Mouse (Mus musculus): ENCODE results near the gene Rtp2. TPM values are rescaled to one million over a fixed set of nuclear protein-coding genes. Genes with fewer than 3 reads are reported as not detected.

Gene Rtp2
- polyA plus RNA-seq, 1 experiment = 0.01 TPM

DNA sequence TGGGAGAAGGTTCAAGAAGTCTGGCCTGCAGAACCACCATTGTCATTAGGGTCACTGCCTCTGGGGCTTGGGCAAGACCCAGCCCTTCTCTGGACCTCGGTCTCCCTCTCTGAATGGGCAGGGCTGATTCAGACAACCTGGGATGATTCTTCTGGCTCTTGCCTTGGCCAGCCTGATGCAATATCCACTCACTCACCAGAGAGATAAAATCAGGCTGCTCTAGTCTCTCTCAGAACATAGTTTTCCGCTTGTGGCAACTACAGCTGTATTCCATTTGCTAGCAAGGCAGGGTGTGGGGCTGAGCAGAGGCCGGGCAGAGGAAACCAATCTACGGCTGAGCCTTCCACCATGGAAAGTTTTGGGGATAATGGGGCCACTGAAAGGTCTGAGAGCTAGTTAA lies 36.7 kb upstream of the Rtp2 start:
- no peaks in the 10 kb centered on the region for H3K27me3 ChIP-seq (ENCODE audit: control insufficient read depth, insufficient read depth, insufficient read length)
- H3ac ChIP-seq (ENCODE audit: control insufficient read depth, insufficient read length) = no peak overlapping the region
- no peak overlapping the region for H3K4me2 ChIP-seq (ENCODE audit: low read depth)
- no peak overlapping the region for H3K4me3 ChIP-seq
- no peaks in the 10 kb centered on the region for H3K79me2 ChIP-seq (ENCODE audit: control insufficient read depth, insufficient read depth)
- peaks cover 73% of the 10 kb centered on the region for H3K36me3 ChIP-seq (ENCODE audit: control insufficient read depth, insufficient read depth)
- TF ChIP-seq POLR2AphosphoS2 (IDR thresholded peaks at IDR 0.05; ENCODE audit: insufficient read length, low read depth) (no peak), CEBPB (IDR thresholded peaks at IDR 0.05; ENCODE audit: insufficient read depth, poor library complexity, severe bottlenecking) (no peak), TCF3 (IDR thresholded peaks at IDR 0.05; ENCODE audit: insufficient read length, low read depth) (no peak), REST (IDR thresholded peaks at IDR 0.05; ENCODE audit: insufficient read depth, insufficient read length) (no peak), USF1 (IDR thresholded peaks at IDR 0.05; ENCODE audit: low read depth) (no peak), SRF (IDR thresholded peaks at IDR 0.05; ENCODE audit: control insufficient read depth, insufficient read length, low read depth) (no peak), TCF12 (IDR thresholded peaks at IDR 0.05; ENCODE audit: insufficient read depth, poor library complexity, severe bottlenecking) (no peak), MYOD1 (IDR thresholded peaks at IDR 0.05; ENCODE audit: control insufficient read depth in 1 of 3, insufficient read length in 2 of 3, low read depth in 2 of 3) (no peak), E2F4 (IDR thresholded peaks at IDR 0.05; ENCODE audit: insufficient read depth) (no peak), MYOG (IDR thresholded peaks at IDR 0.05; ENCODE audit: control insufficient read depth in 1 of 3, insufficient read depth in 1 of 3, insufficient read length in 2 of 3, low read depth in 2 of 3) (no peak), POLR2A (IDR thresholded peaks at IDR 0.05; ENCODE audit: insufficient read length, low read depth) (no peak), MAX (IDR thresholded peaks at IDR 0.05; ENCODE audit: low read depth) (no peak)

GRCm38 (mm10) chr16:23967301-23967700 lies 35.1 kb upstream of the Rtp2 start:
- Histone ChIP-seq H3ac (ENCODE audit: control insufficient read depth, insufficient read length) (no peak overlapping the region), H3K27me3 (ENCODE audit: control insufficient read depth, insufficient read depth, insufficient read length) (no peaks in the 10 kb centered on the region), H3K4me3 (no peak overlapping the region), H3K79me2 (ENCODE audit: control insufficient read depth, insufficient read depth) (no peaks in the 10 kb centered on the region), H3K4me2 (ENCODE audit: low read depth) (no peak overlapping the region), H3K36me3 (ENCODE audit: control insufficient read depth, insufficient read depth) (peaks cover 64% of the 10 kb centered on the region)
- no peak for TF ChIP-seq MYOD1 (IDR thresholded peaks at IDR 0.05; ENCODE audit: control insufficient read depth in 1 of 3, insufficient read length in 2 of 3, low read depth in 2 of 3)
- TF ChIP-seq POLR2AphosphoS2 (IDR thresholded peaks at IDR 0.05; ENCODE audit: insufficient read length, low read depth) = no peak
- TF ChIP-seq MAX (IDR thresholded peaks at IDR 0.05; ENCODE audit: low read depth) = no peak
- no peak for TF ChIP-seq CEBPB (IDR thresholded peaks at IDR 0.05; ENCODE audit: insufficient read depth, poor library complexity, severe bottlenecking)
- TF ChIP-seq POLR2A (IDR thresholded peaks at IDR 0.05; ENCODE audit: insufficient read length, low read depth) = no peak
- no peak for TF ChIP-seq USF1 (IDR thresholded peaks at IDR 0.05; ENCODE audit: low read depth)
- no peak for TF ChIP-seq E2F4 (IDR thresholded peaks at IDR 0.05; ENCODE audit: insufficient read depth)
- no peak for TF ChIP-seq MYOG (IDR thresholded peaks at IDR 0.05; ENCODE audit: control insufficient read depth in 1 of 3, insufficient read depth in 1 of 3, insufficient read length in 2 of 3, low read depth in 2 of 3)
- TF ChIP-seq SRF (IDR thresholded peaks at IDR 0.05; ENCODE audit: control insufficient read depth, insufficient read length, low read depth) = no peak
- no peak for TF ChIP-seq TCF12 (IDR thresholded peaks at IDR 0.05; ENCODE audit: insufficient read depth, poor library complexity, severe bottlenecking)
- TF ChIP-seq REST (IDR thresholded peaks at IDR 0.05; ENCODE audit: insufficient read depth, insufficient read length) = no peak
- TF ChIP-seq TCF3 (IDR thresholded peaks at IDR 0.05; ENCODE audit: insufficient read length, low read depth) = no peak

- no peaks in the 10 kb centered on the region for H3K79me2 ChIP-seq (ENCODE audit: control insufficient read depth, insufficient read depth)
- no peak overlapping the region for H3K4me3 ChIP-seq
- peaks cover 58% of the 10 kb centered on the region for H3K36me3 ChIP-seq (ENCODE audit: control insufficient read depth, insufficient read depth)
- no peak overlapping the region for H3K4me2 ChIP-seq (ENCODE audit: low read depth)
- TF ChIP-seq TCF12 (IDR thresholded peaks at IDR 0.05; ENCODE audit: insufficient read depth, poor library complexity, severe bottlenecking) (no peak), POLR2A (IDR thresholded peaks at IDR 0.05; ENCODE audit: insufficient read length, low read depth) (no peak), MYOD1 (IDR thresholded peaks at IDR 0.05; ENCODE audit: control insufficient read depth in 1 of 3, insufficient read length in 2 of 3, low read depth in 2 of 3) (no peak), REST (IDR thresholded peaks at IDR 0.05; ENCODE audit: insufficient read depth, insufficient read length) (no peak), POLR2AphosphoS2 (IDR thresholded peaks at IDR 0.05; ENCODE audit: insufficient read length, low read depth) (no peak), E2F4 (IDR thresholded peaks at IDR 0.05; ENCODE audit: insufficient read depth) (no peak), MAX (IDR thresholded peaks at IDR 0.05; ENCODE audit: low read depth) (no peak), CEBPB (IDR thresholded peaks at IDR 0.05; ENCODE audit: insufficient read depth, poor library complexity, severe bottlenecking) (no peak), MYOG (IDR thresholded peaks at IDR 0.05; ENCODE audit: control insufficient read depth in 1 of 3, insufficient read depth in 1 of 3, insufficient read length in 2 of 3, low read depth in 2 of 3) (no peak), TCF3 (IDR thresholded peaks at IDR 0.05; ENCODE audit: insufficient read length, low read depth) (no peak), USF1 (IDR thresholded peaks at IDR 0.05; ENCODE audit: low read depth) (no peak), SRF (IDR thresholded peaks at IDR 0.05; ENCODE audit: control insufficient read depth, insufficient read length, low read depth) (no peak)
- H3ac ChIP-seq (ENCODE audit: control insufficient read depth, insufficient read length) = no peak overlapping the region
- no peaks in the 10 kb centered on the region for H3K27me3 ChIP-seq (ENCODE audit: control insufficient read depth, insufficient read depth, insufficient read length)
Measured at GRCm38 (mm10) chr16:23966066-23966465, 33.9 kb upstream of the Rtp2 start.

DNA sequence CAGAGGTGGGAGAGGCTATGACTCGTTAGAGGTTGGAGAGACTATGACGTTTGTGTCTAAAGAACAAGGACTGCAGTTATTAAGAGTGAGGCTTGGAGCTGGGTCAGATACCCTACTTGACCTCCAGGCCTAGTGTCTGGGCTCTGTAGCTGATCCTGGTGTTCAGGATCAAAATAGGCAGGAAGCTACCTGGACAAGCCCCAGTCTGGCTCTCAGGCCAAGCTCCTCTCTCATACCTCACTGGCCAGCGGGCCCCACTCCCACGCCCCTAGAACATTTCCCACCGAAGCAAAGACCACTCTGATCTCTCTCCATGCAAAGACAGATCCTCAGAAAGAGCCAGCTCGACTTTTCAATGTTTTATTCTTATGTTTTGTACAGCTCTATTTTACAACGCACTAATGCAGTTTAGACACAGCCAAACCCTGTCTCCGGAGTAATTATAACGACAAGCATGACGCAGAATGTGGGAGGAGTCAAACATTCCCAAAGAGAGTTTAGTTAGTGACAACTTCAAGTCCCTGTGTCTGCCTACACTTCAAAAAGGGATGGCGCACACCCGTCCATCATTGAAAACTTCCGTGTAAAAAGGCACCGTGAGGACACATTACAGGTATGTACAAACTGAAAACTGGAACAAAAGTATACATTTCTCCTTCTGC lies 32.6 kb upstream of the Rtp2 start:
- H3ac ChIP-seq (ENCODE audit: control insufficient read depth, insufficient read length) = no peak overlapping the region
- no peak overlapping the region for H3K4me2 ChIP-seq (ENCODE audit: low read depth)
- peaks cover 46% of the 10 kb centered on the region for H3K36me3 ChIP-seq (ENCODE audit: control insufficient read depth, insufficient read depth)
- H3K79me2 ChIP-seq (ENCODE audit: control insufficient read depth, insufficient read depth) = no peaks in the 10 kb centered on the region
- H3K4me3 ChIP-seq = no peak overlapping the region
- H3K27me3 ChIP-seq (ENCODE audit: control insufficient read depth, insufficient read depth, insufficient read length) = no peaks in the 10 kb centered on the region
- no peak for TF ChIP-seq TCF3 (IDR thresholded peaks at IDR 0.05; ENCODE audit: insufficient read length, low read depth)

All from myocyte (in vitro differentiated cells).